Mouse (Mus musculus) cortical plate, adult 2 months (tissue): ENCODE results near the gene Galnt7.

Experiments
- CTCF ChIP-seq: fragments of 200-500 bp; IDR thresholded peaks from 2 replicates; pipeline ENCODE4 v1.5.1; 2011; ENCODE audit warnings: mild to moderate bottlenecking, control low read depth, low read length; ENCODE audit not compliant: insufficient read depth; ENCODE audit errors: extremely low read depth
- POLR2A ChIP-seq: fragments of 200-500 bp; IDR thresholded peaks from 2 replicates; pipeline ENCODE4 v1.6.1; 2011; ENCODE audit warnings: mild to moderate bottlenecking, low read length, control low read depth; ENCODE audit not compliant: insufficient read depth; ENCODE audit errors: extremely low read depth

DNA sequence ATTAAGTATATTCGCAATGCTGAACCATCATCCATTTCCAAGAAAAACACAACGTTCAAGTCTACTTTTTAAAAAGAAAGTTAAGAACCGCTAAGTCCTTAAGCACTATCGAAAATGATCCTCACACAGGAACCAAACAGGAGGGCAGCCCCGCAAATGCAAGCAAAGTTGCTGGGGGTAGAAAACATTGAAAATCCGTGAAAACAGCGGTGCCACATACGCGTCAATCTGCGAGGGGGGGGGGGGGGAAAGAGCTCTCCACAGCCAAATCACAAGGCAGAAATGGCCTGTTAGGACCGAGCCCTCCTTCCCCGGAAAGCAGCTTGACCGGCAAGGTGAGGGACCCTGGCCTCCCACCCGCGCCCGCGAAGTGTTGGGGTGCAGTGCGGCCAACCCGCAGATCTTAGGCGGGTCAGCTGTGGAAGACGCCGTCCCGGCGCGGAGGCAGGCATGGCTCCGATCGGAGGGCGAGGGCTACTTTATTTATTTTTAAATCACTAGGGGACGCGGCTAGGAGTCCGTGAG, 142.0 kb downstream of the Galnt7 start:
- no peak for TF ChIP-seq POLR2A
- TF ChIP-seq CTCF = no peak
